Mouse (Mus musculus): ENCODE measurements at regions not wholly inside any gene's neighbourhood (a gene's known extent, or its start where the extent isn't known, plus 50 kb on each side); places are given as distances from the start of the nearest gene placed in this dataset.
"Not testable (repeated sequence)": the region's sequence is repeated elsewhere in the genome, so short reads cannot be mapped to it uniquely, and the experiment has no call there.

DNA sequence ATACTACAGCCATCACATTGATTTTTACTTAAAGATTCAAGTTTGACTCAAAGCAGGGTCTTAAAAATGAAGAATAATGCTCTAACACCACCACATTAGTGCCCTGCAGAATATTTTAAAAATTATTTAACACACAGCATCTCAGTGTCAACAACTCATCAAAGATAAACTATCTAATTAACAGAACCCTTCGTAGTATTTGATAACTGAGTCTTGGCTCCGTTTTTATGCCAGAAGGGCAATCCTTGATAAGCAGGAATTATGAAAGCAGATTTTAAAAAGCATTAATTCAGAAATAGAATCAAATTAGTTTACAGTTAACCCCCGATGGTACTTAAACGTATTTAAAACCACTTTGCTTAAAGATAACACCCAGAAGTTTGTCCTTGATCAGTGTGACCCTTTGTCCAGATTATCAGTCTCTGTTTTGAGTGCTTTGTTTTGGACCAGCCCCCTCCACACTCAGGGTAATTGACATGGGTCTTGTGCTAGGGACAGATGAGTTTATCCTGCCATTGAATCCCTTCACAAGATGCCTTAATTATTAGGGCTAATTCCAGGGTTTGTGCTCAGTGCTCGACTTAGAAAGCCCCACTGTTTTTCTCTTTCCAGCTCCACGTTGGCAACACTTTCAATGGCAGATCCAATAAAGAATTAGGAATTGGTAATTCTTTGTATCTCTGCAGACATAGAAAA, 69.4 kb upstream of the Dph6 start:
- no peak for DNase-seq

- no peak for DNase-seq
These were observed 72.4 kb upstream of the Dph6 start for GRCm38 (mm10) chr2:114727197-114727596.

- DNase-seq: no peak
These were observed 80.3 kb upstream of the Dph6 start for GRCm38 (mm10) chr2:114734861-114735569.

- DNase-seq: no peak
These were observed 84.9 kb upstream of the Dph6 start for GRCm38 (mm10) chr2:114739421-114740212.

GRCm38 (mm10) chr2:114763276-114763675, 108.5 kb upstream of the Dph6 start:
- no peak for DNase-seq

DNA sequence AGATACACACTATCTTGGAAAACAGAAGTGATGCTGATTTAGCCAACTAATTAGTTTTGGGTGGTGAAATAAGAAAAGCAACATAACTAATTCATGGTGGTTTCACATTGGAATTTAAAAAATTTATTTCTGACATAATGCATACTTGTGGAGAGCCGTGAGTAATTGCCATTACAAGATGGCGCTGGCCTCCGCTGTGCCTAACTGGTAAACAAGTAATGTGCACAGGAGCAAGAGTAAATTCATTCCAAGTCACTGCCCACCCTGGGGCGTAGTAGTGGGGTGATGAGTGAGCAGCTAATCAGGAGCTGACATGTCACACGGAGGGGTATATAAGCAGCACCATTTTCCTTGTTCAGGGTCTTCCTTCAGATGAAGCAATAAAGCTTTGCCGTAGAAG, 119.0 kb upstream of the Dph6 start:
- DNase-seq: not testable (repeated sequence)

- no peak for DNase-seq
These were observed 119.5 kb upstream of the Dph6 start for GRCm38 (mm10) chr2:114774278-114774677.

DNA sequence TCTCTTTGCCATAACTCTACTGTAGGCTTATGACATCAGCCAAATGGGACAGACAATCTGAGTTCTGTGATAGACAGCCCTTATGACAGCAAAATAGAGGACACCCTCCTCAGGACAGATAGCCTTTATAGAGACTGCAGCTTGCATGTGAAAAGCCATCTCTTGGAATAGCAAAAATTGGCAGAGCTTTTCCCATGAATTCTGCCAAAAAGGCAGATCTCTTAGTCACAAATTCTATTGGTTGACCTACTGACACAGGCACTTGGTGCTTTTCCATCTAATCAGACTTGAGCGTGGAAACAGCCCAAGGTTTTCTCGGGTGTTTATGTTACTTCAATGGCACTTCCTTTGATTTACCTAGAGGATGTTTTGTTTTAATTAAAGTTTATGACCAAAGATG, 120.8 kb upstream of the Dph6 start:
- DNase-seq: no peak

DNA sequence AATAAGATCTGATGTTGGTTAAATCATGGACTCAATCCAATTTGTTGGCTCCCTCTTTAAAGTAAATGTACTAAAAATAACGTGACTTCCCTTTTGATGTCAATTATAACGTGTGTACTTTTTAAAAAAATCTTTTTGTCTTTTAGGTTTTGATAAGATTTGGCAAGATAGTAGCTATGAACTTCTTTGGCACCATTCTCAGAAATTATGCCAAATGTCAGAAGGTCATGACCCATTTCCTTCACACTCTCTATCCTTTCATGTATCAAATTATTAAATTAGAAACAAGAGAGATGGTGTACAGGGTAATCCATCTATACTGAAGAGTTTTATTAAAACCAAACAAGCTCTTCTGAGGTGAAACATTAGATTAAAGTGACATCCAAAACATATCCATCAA, 121.4 kb upstream of the Dph6 start:
- DNase-seq: no peak

- DNase-seq: no peak
These were observed 127.7 kb upstream of the Dph6 start for GRCm38 (mm10) chr2:114782450-114782849.

- no peak for DNase-seq
These were observed 129.4 kb upstream of the Dph6 start for GRCm38 (mm10) chr2:114784191-114784590.

DNA sequence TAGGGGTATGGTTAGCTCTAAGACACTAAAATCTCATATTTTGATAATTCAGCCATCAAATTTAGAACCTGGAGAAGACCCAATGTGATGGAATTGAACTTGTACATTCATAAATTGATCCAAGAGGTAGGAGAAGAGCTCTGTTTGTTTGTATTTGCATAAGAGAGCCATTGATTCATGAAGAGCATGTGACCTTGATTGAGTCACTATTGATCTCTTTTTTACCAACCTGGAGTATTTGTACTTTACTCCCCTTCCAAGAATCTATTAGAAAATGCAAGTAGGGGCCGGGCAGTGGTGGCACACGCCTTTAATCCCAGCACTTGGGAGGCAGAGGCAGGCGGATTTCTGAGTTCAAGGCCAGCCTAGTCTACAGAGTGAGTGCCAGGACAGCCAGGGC, 133.5 kb upstream of the Dph6 start:
- no peak for DNase-seq

DNA sequence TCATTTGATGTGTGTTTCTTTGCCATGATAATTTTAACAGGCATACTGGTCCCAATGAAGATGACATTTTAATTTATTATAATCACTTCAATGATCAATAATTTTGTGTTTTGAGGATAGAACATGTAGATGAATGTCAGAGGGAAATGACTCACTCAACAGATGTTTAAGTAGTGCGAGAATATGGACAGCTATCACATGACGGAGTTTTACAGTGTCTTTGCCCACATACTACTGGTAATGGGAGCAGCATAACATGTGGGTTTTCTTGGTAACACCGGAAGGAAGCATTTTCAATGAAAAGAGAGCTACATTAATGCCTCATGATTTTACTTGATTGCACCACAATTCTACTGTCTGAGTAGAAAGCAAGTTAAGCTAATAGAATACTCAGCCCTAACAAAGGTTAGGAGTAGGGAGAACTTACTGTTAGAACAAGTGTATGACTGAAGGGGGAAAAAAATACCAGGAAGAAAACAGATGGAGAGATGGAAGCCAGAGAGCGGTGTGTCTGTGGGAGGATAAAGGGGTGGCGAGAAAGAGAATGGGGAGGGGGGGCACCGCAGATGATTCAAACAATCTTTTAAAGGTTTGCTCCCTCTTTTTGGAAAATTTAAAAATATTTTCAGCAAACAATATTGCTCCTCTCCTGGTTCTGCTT, 142.0 kb upstream of the Dph6 start:
- DNase-seq: no peak

GRCm38 (mm10) chr2:114797291-114797650, 142.5 kb upstream of the Dph6 start:
- no peak for DNase-seq

- no peak for DNase-seq
These were observed 148.5 kb upstream of the Dph6 start for GRCm38 (mm10) chr2:114803241-114803640.

DNA sequence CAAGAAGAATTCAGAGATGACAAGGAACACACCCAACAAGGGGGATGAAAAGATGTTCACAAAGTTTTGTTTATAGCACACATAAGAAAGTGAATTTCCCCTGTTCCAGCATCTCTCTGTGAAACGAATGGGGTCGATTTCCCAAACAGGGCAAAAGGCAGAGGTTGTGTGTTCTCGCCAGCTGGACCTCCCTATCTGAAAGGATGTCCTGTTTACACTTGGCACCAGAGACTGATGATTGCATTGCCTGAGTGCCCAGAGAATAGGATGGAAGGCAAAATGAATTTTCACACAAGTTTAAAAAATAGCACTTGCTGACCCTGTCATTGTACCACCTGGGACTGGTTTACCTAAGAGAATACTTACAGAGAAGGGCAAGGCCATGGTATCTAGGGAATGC, 149.2 kb upstream of the Dph6 start:
- DNase-seq: no peak

DNA sequence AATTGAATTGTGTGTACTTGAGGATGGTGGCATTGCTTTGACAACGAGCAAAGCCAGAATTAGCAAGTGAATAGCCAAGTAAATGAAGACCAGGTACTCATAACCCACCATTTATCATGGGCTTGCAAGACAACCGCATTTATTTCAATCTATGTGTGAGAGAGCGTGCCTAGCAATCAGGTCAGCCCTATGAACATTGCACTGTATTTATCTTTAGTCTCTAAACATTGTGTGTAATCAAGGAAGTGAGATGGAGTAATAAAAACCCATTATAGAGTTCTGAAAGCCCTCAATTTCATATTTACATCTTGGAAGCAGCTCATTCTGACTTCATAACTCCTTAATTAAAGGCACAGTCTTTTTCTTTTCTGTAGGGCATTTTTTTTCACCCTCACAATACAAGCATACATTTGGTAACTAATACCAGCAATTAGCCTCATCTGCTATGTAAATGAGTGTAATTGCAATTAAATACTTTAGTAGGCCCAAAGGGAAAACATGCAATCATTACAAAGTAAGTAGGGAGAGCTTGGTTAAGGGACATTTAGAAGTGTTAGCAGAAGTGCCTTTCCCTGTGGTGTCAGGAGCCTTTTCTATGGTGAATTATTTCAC, 150.8 kb upstream of the Dph6 start:
- DNase-seq: no peak

DNA sequence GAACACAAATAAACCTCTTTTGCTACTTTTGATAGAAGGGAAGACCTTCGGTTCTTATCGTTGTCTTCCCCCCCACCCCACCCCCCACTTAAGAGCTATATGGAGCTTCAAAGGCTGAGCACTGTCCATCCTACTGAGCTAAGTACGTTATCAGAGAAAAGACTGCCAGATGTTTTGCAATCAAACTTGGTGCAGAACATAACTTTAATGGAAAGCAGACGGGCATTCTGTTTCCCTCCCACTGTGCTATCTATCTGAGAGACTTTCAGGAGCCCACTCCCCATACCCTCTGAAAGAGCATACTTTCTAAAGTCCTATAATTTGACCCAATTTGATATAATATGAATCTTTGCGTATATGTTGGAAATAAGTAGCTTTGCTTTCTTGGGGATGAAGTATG, 153.3 kb upstream of the Dph6 start:
- no peak for DNase-seq

DNA sequence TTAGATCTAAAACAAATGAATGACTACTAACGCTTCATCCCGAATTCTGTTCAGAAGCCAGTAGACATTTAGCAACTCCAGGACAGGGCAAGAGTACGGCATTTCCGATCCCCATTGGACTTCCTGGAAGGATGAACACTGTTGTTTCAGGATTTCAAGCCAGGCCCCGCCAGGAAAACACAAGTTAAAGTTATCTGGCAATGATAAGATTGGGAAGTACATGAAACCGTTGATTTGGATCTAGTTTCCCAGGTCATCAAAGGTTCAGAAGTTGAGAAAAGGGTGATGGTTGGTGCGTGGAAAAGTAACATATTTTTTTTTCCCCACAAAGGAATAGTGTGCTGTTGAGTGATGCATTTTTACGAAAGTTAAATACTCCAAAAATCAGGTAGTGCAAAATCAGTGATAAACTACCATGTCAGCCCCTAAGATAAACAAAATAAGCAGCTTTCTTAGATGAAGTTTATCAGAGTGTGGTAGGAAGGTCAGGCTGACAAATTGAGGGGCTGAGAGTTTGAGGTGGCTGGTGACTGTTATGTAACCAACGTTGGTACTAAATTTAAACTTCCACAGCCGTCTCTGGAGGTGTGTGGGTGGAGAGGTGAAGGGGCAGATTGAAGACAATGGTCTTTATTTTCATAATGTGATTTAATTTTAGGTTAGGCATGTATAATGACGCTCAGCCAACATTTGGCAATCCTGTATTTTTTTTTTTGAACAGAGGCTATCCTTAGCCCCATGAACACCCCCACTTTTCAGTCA, 157.6 kb upstream of the Dph6 start:
- no peak for DNase-seq

- no peak for DNase-seq
These were observed 158.1 kb upstream of the Dph6 start for GRCm38 (mm10) chr2:114812903-114813290.

DNA sequence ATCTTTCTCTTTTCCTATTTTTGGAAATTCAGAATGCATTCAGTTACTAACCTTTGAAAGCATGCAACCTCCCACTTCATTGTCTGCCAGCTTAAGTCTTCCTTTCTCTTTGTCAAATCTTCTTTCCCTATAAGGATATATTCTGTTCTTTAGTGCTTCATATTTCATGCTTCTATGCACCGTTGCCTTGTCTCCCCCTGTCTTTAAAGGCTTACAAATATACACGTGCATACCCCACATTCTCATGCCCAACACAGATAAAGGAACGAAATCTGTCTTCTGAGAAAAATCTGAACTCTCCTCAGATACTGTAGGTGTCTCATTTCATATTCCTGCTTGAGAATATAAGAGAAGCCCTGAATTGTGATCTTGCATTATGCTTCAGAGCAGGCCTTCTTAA, 167.9 kb upstream of the Dph6 start:
- no peak for DNase-seq

DNA sequence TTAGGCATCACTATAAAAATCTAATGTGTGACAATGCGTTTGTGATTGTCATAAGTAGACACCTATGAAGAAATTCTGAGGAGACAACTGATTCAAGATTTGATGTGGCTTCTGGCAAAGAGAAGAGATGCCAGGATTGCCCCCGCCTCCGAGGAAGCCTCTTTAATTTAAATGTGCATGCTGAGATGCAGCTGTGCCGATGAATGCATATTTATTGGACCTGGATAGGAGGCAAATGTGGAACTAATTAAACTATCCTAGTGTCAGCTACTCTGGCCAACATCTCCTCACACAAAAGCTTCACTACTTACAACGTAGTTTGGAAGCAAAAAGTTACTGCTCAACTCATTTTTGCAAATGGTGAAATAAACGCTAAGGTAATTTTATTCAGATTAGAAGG, 173.4 kb upstream of the Dph6 start:
- DNase-seq: no peak
